Mouse (Mus musculus) kidney, adult 2 months (tissue): Measurements from ENCODE around the gene Gm20708. TPM values are rescaled to one million over a fixed set of nuclear protein-coding genes. Genes with fewer than 3 reads are reported as not detected.
"Not testable (repeated sequence)": the region's sequence is repeated elsewhere in the genome, so short reads cannot be mapped to it uniquely, and the experiment has no call there.

Experiments used
- DNase-seq: peaks from one replicate; pipeline ENCODE4 v3.0.0; 2021
- H3K27ac ChIP-seq: fragments of 200-500 bp; 2 replicates; pipeline ENCODE4 v1.5.1; 2012; ENCODE audit warnings: low read depth, low read length, control low read depth, inconsistent platforms; ENCODE audit not compliant: insufficient read depth
- H3K27me3 ChIP-seq: fragments of 200-500 bp; replicated peaks from 2 replicates; pipeline ENCODE4 v1.6.1; 2012; ENCODE audit warnings: mild to moderate bottlenecking, moderate library complexity, low read length, inconsistent platforms; ENCODE audit not compliant: control insufficient read depth, insufficient read depth
- H3K36me3 ChIP-seq: fragments of 200-500 bp; 2 replicates; pipeline ENCODE4 v1.6.1; 2012; ENCODE audit warnings: mild to moderate bottlenecking, moderate library complexity, low read length, inconsistent platforms; ENCODE audit not compliant: control insufficient read depth, insufficient read depth
- H3K4me1 ChIP-seq: fragments of 200-500 bp; 2 replicates; pipeline ENCODE4 v1.6.1; 2011; ENCODE audit warnings: low read length; ENCODE audit not compliant: control insufficient read depth, insufficient read depth
- H3K4me3 ChIP-seq: fragments of 200-500 bp; 2 replicates; pipeline ENCODE4 v1.5.1; 2011; ENCODE audit warnings: mild to moderate bottlenecking, low read depth, low read length, control low read depth; ENCODE audit not compliant: insufficient read depth
- CTCF ChIP-seq: fragments of 200-500 bp; conservative IDR thresholded peaks from 2 replicates; pipeline ENCODE4 v1.5.1; 2011; ENCODE audit warnings: low read depth, mild to moderate bottlenecking, control low read depth, low read length, moderate library complexity, mixed read lengths; ENCODE audit not compliant: insufficient read depth, insufficient read length
- POLR2A ChIP-seq: fragments of 200-500 bp; IDR thresholded peaks from one replicate; pipeline ENCODE4 v1.6.1; 2011; ENCODE audit warnings: low read depth, low read length, control low read depth
- WGBS: fragments of 180-500 bp; shearing (Covaris S2); methylation state at CpG from one replicate; pipeline ENCODE4 v1.1.7; 2018; 5-methylcytosine and 5-hydroxymethylcytosine counted together
- polyA plus RNA-seq: library from polyadenylated mRNA; depleted of rRNA; stranded (reverse); fragments of >200 nt; gene quantifications from 2 replicates; pipeline ENCODE4 v1.2.3, GENCODE M21; 2012

Gene Gm20708
- polyA plus RNA-seq, 1 experiment = 0.22 TPM

- Histone ChIP-seq H3K4me1 (peaks cover 13% of the 10 kb centered on the region; the same call in 1 of the 2 replicates), H3K4me3 (no peak overlapping the region), H3K36me3 (no peaks in the 10 kb centered on the region), H3K27me3 (no peaks in the 10 kb centered on the region), H3K27ac (no peak overlapping the region)
- TF ChIP-seq CTCF (no peak), POLR2A (no peak)
- WGBS = 69% methylated on average over 5 of the region's 5 CpGs
- no peak for DNase-seq
These were observed 4.4 kb downstream of the Gm20708 start for GRCm38 (mm10) chr11:117813867-117814266.

- no peaks in the 10 kb centered on the region for H3K36me3 ChIP-seq
- WGBS = 68% methylated on average over 6 of the region's 6 CpGs
- TF ChIP-seq POLR2A (no peak), CTCF (no peak)
- no peak for DNase-seq
- no peaks in the 10 kb centered on the region for H3K27me3 ChIP-seq
- H3K4me3 ChIP-seq = no peak overlapping the region
- H3K27ac ChIP-seq = no peak overlapping the region
- peaks cover 9% of the 10 kb centered on the region; the same call in 1 of the 2 replicates for H3K4me1 ChIP-seq
These were observed 5.4 kb downstream of the Gm20708 start for GRCm38 (mm10) chr11:117814704-117815366.

GRCm38 (mm10) chr11:117815850-117816249 is 6.4 kb downstream of the Gm20708 start:
- not testable (repeated sequence) for H3K36me3 ChIP-seq

GRCm38 (mm10) chr11:117816389-117816996 is 7.0 kb downstream of the Gm20708 start:
- no peaks in the 10 kb centered on the region for H3K27me3 ChIP-seq
- H3K4me3 ChIP-seq = no peak overlapping the region
- TF ChIP-seq POLR2A = no peak
- no peak for TF ChIP-seq CTCF
- 85% methylated on average over 13 of the region's 13 CpGs for WGBS
- no peak overlapping the region for H3K27ac ChIP-seq
- no peaks in the 10 kb centered on the region for H3K36me3 ChIP-seq
- DNase-seq = no peak
- peaks cover under 1% of the 10 kb centered on the region; the same call in 1 of the 2 replicates for H3K4me1 ChIP-seq

More at GRCm38 (mm10) chr11:117815850-117816249, 6.4 kb downstream of the Gm20708 start:
- 64% methylated on average over 9 of the region's 9 CpGs for WGBS
- not testable (repeated sequence) for DNase-seq, H3K4me1 ChIP-seq, H3K27ac ChIP-seq, H3K4me3 ChIP-seq, H3K27me3 ChIP-seq

DNA sequence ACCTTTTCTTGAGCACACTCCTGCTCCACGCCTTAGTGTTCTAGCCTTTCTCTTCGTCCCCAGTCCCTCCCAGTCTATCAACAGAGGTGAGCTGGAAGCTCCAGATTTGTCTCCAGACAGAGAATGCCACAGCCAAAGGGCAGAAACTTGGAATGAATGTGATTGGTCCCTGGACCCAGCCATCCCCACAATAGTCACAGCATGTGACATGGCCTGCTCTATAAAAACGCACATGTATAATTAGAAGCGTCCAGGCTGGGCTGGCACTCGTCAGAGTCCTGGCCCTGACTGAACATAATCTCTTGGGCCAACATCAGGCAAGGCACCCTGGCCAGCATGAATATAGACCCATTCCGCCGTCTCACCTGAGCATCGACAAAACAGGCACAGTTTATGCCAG is 9.6 kb downstream of the Gm20708 start:
- TF ChIP-seq CTCF (no peak), POLR2A (no peak)

GRCm38 (mm10) chr11:117820173-117820572 is 10.7 kb downstream of the Gm20708 start:
- no peak for DNase-seq
- H3K4me1 ChIP-seq = peaks cover 9% of the 10 kb centered on the region; the same call in 1 of the 2 replicates
- no peaks in the 10 kb centered on the region for H3K27me3 ChIP-seq
- 90% methylated on average over 7 of the region's 7 CpGs for WGBS
- H3K4me3 ChIP-seq = no peak overlapping the region
- TF ChIP-seq POLR2A (no peak), CTCF (no peak)
- H3K36me3 ChIP-seq = no peaks in the 10 kb centered on the region
- no peak overlapping the region for H3K27ac ChIP-seq

More for the DNA sequence above, 9.6 kb downstream of the Gm20708 start:
- no peak overlapping the region for H3K27ac ChIP-seq
- no peaks in the 10 kb centered on the region for H3K27me3 ChIP-seq
- peaks cover under 1% of the 10 kb centered on the region; the same call in 1 of the 2 replicates for H3K4me1 ChIP-seq
- DNase-seq = no peak
- WGBS = 75% methylated on average over 8 of the region's 8 CpGs
- H3K36me3 ChIP-seq = no peaks in the 10 kb centered on the region
- H3K4me3 ChIP-seq = no peak overlapping the region

DNA sequence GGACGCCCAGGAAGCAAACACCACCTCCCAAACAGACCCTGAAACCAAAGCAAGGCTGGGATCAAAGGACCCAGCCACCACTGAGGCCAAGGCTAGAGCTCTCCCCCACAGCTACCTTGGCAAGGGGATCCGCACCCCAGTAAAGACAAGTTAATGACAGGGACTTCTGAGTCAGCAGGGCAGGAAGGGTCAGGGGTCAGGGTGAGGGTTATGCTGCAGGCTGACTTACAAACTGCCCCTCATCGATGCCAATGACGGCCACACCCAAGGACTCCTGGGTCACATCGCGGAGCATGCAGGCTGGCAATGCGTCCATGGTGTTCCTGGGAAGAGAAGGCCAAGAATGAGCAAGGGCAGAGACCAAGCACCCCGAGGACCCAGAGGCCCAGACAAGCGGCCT is 12.4 kb downstream of the Gm20708 start:
- no peak for TF ChIP-seq POLR2A
- TF ChIP-seq CTCF = no peak
- Histone ChIP-seq H3K4me3 (no peak overlapping the region), H3K27ac (no peak overlapping the region), H3K4me1 (peaks cover 20% of the 10 kb centered on the region; the same call in 1 of the 2 replicates), H3K27me3 (no peaks in the 10 kb centered on the region), H3K36me3 (no peaks in the 10 kb centered on the region)
- no peak for DNase-seq
- WGBS = 76% methylated on average over 9 of the region's 9 CpGs
